In the genomic region with DNA sequence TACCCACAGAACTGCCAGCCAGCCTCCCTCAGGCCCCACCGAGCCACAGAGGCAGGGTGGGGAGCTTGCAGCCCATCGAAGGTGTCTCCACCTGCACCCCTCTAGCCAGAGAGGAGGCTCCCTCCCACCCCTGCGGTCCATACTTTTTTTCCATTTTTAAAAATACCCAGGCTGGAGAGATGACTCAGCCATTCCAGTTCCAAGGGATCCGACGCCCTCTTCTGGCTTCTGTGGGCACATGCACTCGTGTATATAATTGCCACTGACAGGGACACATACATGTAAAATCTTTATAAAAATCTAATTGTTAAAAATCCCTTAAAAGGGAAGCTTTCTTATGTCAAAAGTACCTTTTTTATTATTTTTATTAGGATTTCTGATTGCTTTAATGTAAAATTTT, we compare ENCODE assay signal across 11 mouse cellular contexts. TPM values are rescaled to one million over a fixed set of nuclear protein-coding genes. Genes with fewer than 3 reads are reported as not detected.
DNase-seq lines count a peak whose midpoint lies in the region; ATAC-seq and TF ChIP-seq lines count a peak whose summit lies in the region.
"Had no signal": no experiment of that assay in that cellular context is flagged by ENCODE, and none has a peak within 500 bp of the region (broad histone marks: within the 10 kb centered on the region; RNA-seq: fewer than 3 reads in every experiment).

No protein-coding gene starts in this region.

- ATAC-seq in hindbrain, embryonic 16.5 days: 0 out of 2 replicates have a peak, but pooled peaks have one; percentile 16
- ATAC-seq in hindbrain, embryonic 14.5 days (ENCODE audit: low FRiP score): no peak
- 0 out of 2 replicates have a peak, but pooled peaks have one; percentile 27 for ATAC-seq in midbrain, embryonic 12.5 days (ENCODE audit: low FRiP score, low read depth)
- ATAC-seq in midbrain, embryonic 15.5 days (replicated peaks): no peak
- ATAC-seq in forebrain, embryonic 16.5 days: no peak

- 96% methylated on average over 6 of the region's 6 CpGs for WGBS in hindbrain, embryonic 16.5 days
- 96% methylated on average over 6 of the region's 6 CpGs for WGBS in hindbrain, embryonic 14.5 days
- WGBS in midbrain, embryonic 12.5 days: 95% methylated on average over 6 of the region's 6 CpGs
- 93% methylated on average over 6 of the region's 6 CpGs for WGBS in midbrain, embryonic 15.5 days
- 95% methylated on average over 6 of the region's 6 CpGs for WGBS in forebrain, embryonic 16.5 days

- H3K4me3 ChIP-seq in hindbrain, embryonic 16.5 days (ENCODE audit: low read length): no peak overlapping the region
- H3K4me3 ChIP-seq in hindbrain, embryonic 14.5 days (replicated peaks; ENCODE audit: low read length): no peak overlapping the region
- H3K4me3 ChIP-seq in midbrain, embryonic 12.5 days: no peak overlapping the region
- H3K4me3 ChIP-seq in midbrain, embryonic 15.5 days: no peak overlapping the region
- no peak overlapping the region for H3K4me3 ChIP-seq in bone marrow macrophage, adult 2 months (ENCODE audit: insufficient read depth, low read length)
- no peak overlapping the region for H3K4me3 ChIP-seq in forebrain, embryonic 16.5 days (replicated peaks; ENCODE audit: low read length)
- H3K4me3 ChIP-seq: liver, embryonic 15.5 days had no signal

- peaks cover 32% of the 10 kb centered on the region for H3K36me3 ChIP-seq in hindbrain, embryonic 16.5 days (ENCODE audit: control insufficient read depth, insufficient read depth, low read length)
- H3K36me3 ChIP-seq in hindbrain, embryonic 14.5 days (replicated peaks; ENCODE audit: control insufficient read depth, insufficient read depth): peaks cover 61% of the 10 kb centered on the region
- peaks cover 54% of the 10 kb centered on the region for H3K36me3 ChIP-seq in midbrain, embryonic 12.5 days
- peaks cover 20% of the 10 kb centered on the region for H3K36me3 ChIP-seq in midbrain, embryonic 15.5 days (replicated peaks)
- H3K36me3 ChIP-seq in forebrain, embryonic 16.5 days (ENCODE audit: control insufficient read depth, insufficient read depth): peaks cover 17% of the 10 kb centered on the region

- H3K27ac ChIP-seq in hindbrain, embryonic 16.5 days (ENCODE audit: low read depth, low read length): no peak overlapping the region
- no peak overlapping the region for H3K27ac ChIP-seq in hindbrain, embryonic 14.5 days
- no peak overlapping the region for H3K27ac ChIP-seq in midbrain, embryonic 12.5 days (replicated peaks)
- no peak overlapping the region for H3K27ac ChIP-seq in midbrain, embryonic 15.5 days
- no peak overlapping the region for H3K27ac ChIP-seq in bone marrow macrophage, adult 2 months (ENCODE audit: insufficient read depth, low read depth, low read length)
- H3K27ac ChIP-seq in forebrain, embryonic 16.5 days (ENCODE audit: low read length): no peak overlapping the region
- H3K27ac ChIP-seq: liver, embryonic 15.5 days had no signal

- no peaks in the 10 kb centered on the region for H3K9me3 ChIP-seq in hindbrain, embryonic 16.5 days (ENCODE audit: control insufficient read depth, low read length)
- H3K9me3 ChIP-seq in hindbrain, embryonic 14.5 days (ENCODE audit: control insufficient read depth, low read length): no peaks in the 10 kb centered on the region
- no peaks in the 10 kb centered on the region for H3K9me3 ChIP-seq in midbrain, embryonic 12.5 days
- no peaks in the 10 kb centered on the region for H3K9me3 ChIP-seq in midbrain, embryonic 15.5 days
- H3K9me3 ChIP-seq in forebrain, embryonic 16.5 days (ENCODE audit: control insufficient read depth, low read length): no peaks in the 10 kb centered on the region
- H3K9me3 ChIP-seq: G1E; liver, embryonic 15.5 days had no signal

- no peak for DNase-seq in hindbrain, embryonic 14.5 days (ENCODE audit: low spot score)
- no peak for DNase-seq in right cerebral cortex, adult 2 months (ENCODE audit: low spot score in 2 of 2)
- DNase-seq: gastrocnemius, postnatal 10 days; kidney, postnatal 10 days had no signal

- peak; percentile 14; the same call in 1 of the 2 replicates for TF ChIP-seq CTCF in bone marrow macrophage, adult 2 months (IDR thresholded peaks at IDR 0.05; ENCODE audit: low read depth, low read length)

- H3K9ac ChIP-seq in hindbrain, embryonic 16.5 days (ENCODE audit: low read depth, low read length): no peak overlapping the region
- no peak overlapping the region for H3K9ac ChIP-seq in hindbrain, embryonic 14.5 days
- no peak overlapping the region for H3K9ac ChIP-seq in midbrain, embryonic 12.5 days (replicated peaks)
- no peak overlapping the region for H3K9ac ChIP-seq in midbrain, embryonic 15.5 days
- H3K9ac ChIP-seq in forebrain, embryonic 16.5 days (replicated peaks; ENCODE audit: low read depth, low read length): no peak overlapping the region
- H3K9ac ChIP-seq: liver, embryonic 15.5 days had no signal

- no peaks in the 10 kb centered on the region for H3K4me1 ChIP-seq in hindbrain, embryonic 16.5 days (ENCODE audit: control insufficient read depth, insufficient read depth, low read depth, low read length)
- H3K4me1 ChIP-seq in hindbrain, embryonic 14.5 days (replicated peaks; ENCODE audit: control insufficient read depth, insufficient read depth, low read length): no peaks in the 10 kb centered on the region
- H3K4me1 ChIP-seq in midbrain, embryonic 12.5 days: no peaks in the 10 kb centered on the region
- no peaks in the 10 kb centered on the region for H3K4me1 ChIP-seq in midbrain, embryonic 15.5 days
- H3K4me1 ChIP-seq in bone marrow macrophage, adult 2 months (ENCODE audit: control insufficient read depth, insufficient read depth, low read length): no peaks in the 10 kb centered on the region
- no peaks in the 10 kb centered on the region for H3K4me1 ChIP-seq in forebrain, embryonic 16.5 days (replicated peaks; ENCODE audit: control insufficient read depth, insufficient read depth, low read length)

- no peak overlapping the region for H3K4me2 ChIP-seq in hindbrain, embryonic 16.5 days (ENCODE audit: low read length)
- no peak overlapping the region for H3K4me2 ChIP-seq in hindbrain, embryonic 14.5 days (replicated peaks)
- no peak overlapping the region for H3K4me2 ChIP-seq in midbrain, embryonic 12.5 days (replicated peaks)
- H3K4me2 ChIP-seq in midbrain, embryonic 15.5 days: no peak overlapping the region
- H3K4me2 ChIP-seq in forebrain, embryonic 16.5 days (ENCODE audit: low read length): no peak overlapping the region
- H3K4me2 ChIP-seq: liver, embryonic 15.5 days had no signal

- H3K27me3 ChIP-seq in hindbrain, embryonic 16.5 days (replicated peaks; ENCODE audit: control insufficient read depth, insufficient read depth, low read length): no peaks in the 10 kb centered on the region
- H3K27me3 ChIP-seq in hindbrain, embryonic 14.5 days (ENCODE audit: control insufficient read depth, insufficient read depth, low read length): no peaks in the 10 kb centered on the region
- no peaks in the 10 kb centered on the region for H3K27me3 ChIP-seq in midbrain, embryonic 12.5 days
- no peaks in the 10 kb centered on the region for H3K27me3 ChIP-seq in midbrain, embryonic 15.5 days (replicated peaks)
- H3K27me3 ChIP-seq in forebrain, embryonic 16.5 days (replicated peaks; ENCODE audit: control insufficient read depth, insufficient read depth, low read length): no peaks in the 10 kb centered on the region
- H3K27me3 ChIP-seq: liver, embryonic 15.5 days had no signal

- no peak for TF ChIP-seq POLR2A in bone marrow macrophage, adult 2 months (IDR thresholded peaks at IDR 0.05; ENCODE audit: borderline replicate concordance, low read depth, low read length)

RNA-seq across cellular contexts. Expression of gene Gsta4, which starts 13.7 kb away (rescaled TPM):
- polyA plus RNA-seq in hindbrain, embryonic 16.5 days (2015; fragmentation: Nextera tagmentation; extraction: Ambion mirVana): 28.5 and 30.6 TPM in 2 replicates
- polyA plus RNA-seq in hindbrain, embryonic 14.5 days (2014; fragmentation: Nextera tagmentation; extraction: Ambion mirVana): 23.6 and 31.3 TPM in 2 replicates
- 20.3 and 24.3 TPM in 2 replicates for polyA plus RNA-seq in midbrain, embryonic 12.5 days (2016; fragmentation: Nextera tagmentation; extraction: Ambion mirVana)
- 15.7 and 21.0 TPM in 2 replicates for polyA plus RNA-seq in midbrain, embryonic 15.5 days (2015; fragmentation: Nextera tagmentation; extraction: Ambion mirVana)
- polyA plus RNA-seq in bone marrow macrophage, adult 2 months (2012; ENCODE audit: insufficient read depth, insufficient read length, missing spikeins): not detected in 2 replicates
- 11.9 and 14.9 TPM in 2 replicates for polyA plus RNA-seq in forebrain, embryonic 16.5 days (2015; fragmentation: Nextera tagmentation; extraction: Ambion mirVana)

RNA-seq across cellular contexts. Expression of gene Ick, which starts 59.9 kb away (rescaled TPM):
- 31.8 and 36.7 TPM in 2 replicates for polyA plus RNA-seq in hindbrain, embryonic 16.5 days (2015; fragmentation: Nextera tagmentation; extraction: Ambion mirVana)
- polyA plus RNA-seq in hindbrain, embryonic 14.5 days (2014; fragmentation: Nextera tagmentation; extraction: Ambion mirVana): 34.6 and 38.9 TPM in 2 replicates
- 40.1 and 43.3 TPM in 2 replicates for polyA plus RNA-seq in midbrain, embryonic 12.5 days (2016; fragmentation: Nextera tagmentation; extraction: Ambion mirVana)
- 43.0 and 46.3 TPM in 2 replicates for polyA plus RNA-seq in midbrain, embryonic 15.5 days (2015; fragmentation: Nextera tagmentation; extraction: Ambion mirVana)
- polyA plus RNA-seq in bone marrow macrophage, adult 2 months (2012; ENCODE audit: insufficient read depth, insufficient read length, missing spikeins): 7.1 and 11.5 TPM in 2 replicates
- polyA plus RNA-seq in forebrain, embryonic 16.5 days (2015; fragmentation: Nextera tagmentation; extraction: Ambion mirVana): 39.4 and 40.4 TPM in 2 replicates

RNA-seq across cellular contexts. Expression of gene Fbxo9, which starts 60.0 kb away (rescaled TPM):
- 79.8 and 88.4 TPM in 2 replicates for polyA plus RNA-seq in hindbrain, embryonic 16.5 days (2015; fragmentation: Nextera tagmentation; extraction: Ambion mirVana)
- 82.1 and 96.8 TPM in 2 replicates for polyA plus RNA-seq in hindbrain, embryonic 14.5 days (2014; fragmentation: Nextera tagmentation; extraction: Ambion mirVana)
- 34.7 and 39.7 TPM in 2 replicates for polyA plus RNA-seq in midbrain, embryonic 12.5 days (2016; fragmentation: Nextera tagmentation; extraction: Ambion mirVana)
- polyA plus RNA-seq in midbrain, embryonic 15.5 days (2015; fragmentation: Nextera tagmentation; extraction: Ambion mirVana): 67.5 and 75.1 TPM in 2 replicates
- polyA plus RNA-seq in bone marrow macrophage, adult 2 months (2012; ENCODE audit: insufficient read depth, insufficient read length, missing spikeins): 22.9 and 36.0 TPM in 2 replicates
- 56.9 and 60.2 TPM in 2 replicates for polyA plus RNA-seq in forebrain, embryonic 16.5 days (2015; fragmentation: Nextera tagmentation; extraction: Ambion mirVana)

Comparison
In these comparisons a context has a peak if more than half of its experiments do, and no peak if none do; other contexts are left out.
1. ATAC-seq: peak in hindbrain, embryonic 16.5 days (single experiment) and midbrain, embryonic 12.5 days (single experiment); none in hindbrain, embryonic 14.5 days (single experiment), midbrain, embryonic 15.5 days (single experiment) and forebrain, embryonic 16.5 days (single experiment).